Mouse (Mus musculus): ENCODE results near the gene Ctbp1.
A peak's percentile ranks its signal among the peaks of the same experiment; 100 is the strongest.

- TF ChIP-seq HCFC1 (IDR thresholded peaks at IDR 0.05; ENCODE audit: low read depth, low read length) (peak; percentile 75), RCOR1 (IDR thresholded peaks at IDR 0.05; ENCODE audit: low read depth, low read length) (no peak), POLR2A (IDR thresholded peaks at IDR 0.05; ENCODE audit: control insufficient read depth in 1 of 2, insufficient read depth in 1 of 2, low read depth in 1 of 2, low read length in 2 of 2, poor library complexity in 1 of 2) (peak; percentile 85 to 92), USF1 (IDR thresholded peaks at IDR 0.05; ENCODE audit: low read depth, low read length) (no peak)
Measured at GRCm38 (mm10) chr5:33274085-33274952, 475 bp downstream of the Ctbp1 start.

Measured in MEL (cell line).